Mouse (Mus musculus): Measurements from ENCODE around the gene Tbl3. TPM values are rescaled to one million over a fixed set of nuclear protein-coding genes. Genes with fewer than 3 reads are reported as not detected.

Tbl3 gene
- polyA plus RNA-seq, 1 experiment from 2014 or later: 85.5 TPM

- Histone ChIP-seq H3K4me3 (replicated peaks; ENCODE audit: low read length) (no peak overlapping the region), H3K4me2 (ENCODE audit: low read length) (no peak overlapping the region; the same call in 1 of the 2 replicates), H3K36me3 (ENCODE audit: control insufficient read depth, insufficient read depth) (no peaks in the 10 kb centered on the region), H3K4me1 (replicated peaks; ENCODE audit: control insufficient read depth, insufficient read depth, low read length) (peaks cover 16% of the 10 kb centered on the region), H3K27me3 (replicated peaks; ENCODE audit: control insufficient read depth, insufficient read depth, low read length) (no peaks in the 10 kb centered on the region), H3K9ac (replicated peaks; ENCODE audit: low read depth, low read length) (no peak overlapping the region; the same call in 1 of the 2 replicates), H3K9me3 (ENCODE audit: control insufficient read depth, low read length) (no peaks in the 10 kb centered on the region), H3K27ac (ENCODE audit: low read length) (no peak overlapping the region)
- 75% methylated on average over 4 of the region's 4 CpGs for WGBS
- no peak for ATAC-seq
Observed at GRCm38 (mm10) chr17:24650766-24651165, 56.7 kb downstream of the Tbl3 start.

- Histone ChIP-seq H3K36me3 (ENCODE audit: control insufficient read depth, insufficient read depth) (no peaks in the 10 kb centered on the region), H3K27me3 (replicated peaks; ENCODE audit: control insufficient read depth, insufficient read depth, low read length) (no peaks in the 10 kb centered on the region), H3K4me1 (replicated peaks; ENCODE audit: control insufficient read depth, insufficient read depth, low read length) (peaks cover 16% of the 10 kb centered on the region), H3K9ac (replicated peaks; ENCODE audit: low read depth, low read length) (peak within 1 kb of the TSS; percentile 84), H3K4me3 (replicated peaks; ENCODE audit: low read length) (peak within 1 kb of the TSS; percentile 71), H3K9me3 (ENCODE audit: control insufficient read depth, low read length) (no peaks in the 10 kb centered on the region), H3K27ac (ENCODE audit: low read length) (no peak within 1 kb of the TSS), H3K4me2 (ENCODE audit: low read length) (peak within 1 kb of the TSS; percentile 100)
- ATAC-seq: peak; percentile 75
- 2% methylated on average over 29 of the region's 41 CpGs for WGBS
Observed at GRCm38 (mm10) chr17:24650070-24650616, 57.3 kb downstream of the Tbl3 start, which contains the start of gene Slc9a3r2. Gene Slc9a3r2, minus strand, starts transcription at chr17:24650327.

- peak overlapping the region; percentile 71 for H3K4me3 ChIP-seq (replicated peaks; ENCODE audit: low read length)
- H3K9ac ChIP-seq (replicated peaks; ENCODE audit: low read depth, low read length): peak overlapping the region; percentile 84
- no peak overlapping the region for H3K27ac ChIP-seq (ENCODE audit: low read length)
- H3K36me3 ChIP-seq (ENCODE audit: control insufficient read depth, insufficient read depth): no peaks in the 10 kb centered on the region
- peak overlapping the region; percentile 100 for H3K4me2 ChIP-seq (ENCODE audit: low read length)
- 1% methylated on average over 35 of the region's 35 CpGs for WGBS
- peak; percentile 39 for ATAC-seq
- no peaks in the 10 kb centered on the region for H3K9me3 ChIP-seq (ENCODE audit: control insufficient read depth, low read length)
- H3K4me1 ChIP-seq (replicated peaks; ENCODE audit: control insufficient read depth, insufficient read depth, low read length): peaks cover 16% of the 10 kb centered on the region
- no peaks in the 10 kb centered on the region for H3K27me3 ChIP-seq (replicated peaks; ENCODE audit: control insufficient read depth, insufficient read depth, low read length)
Observed at GRCm38 (mm10) chr17:24649581-24650069, 57.8 kb downstream of the Tbl3 start.

GRCm38 (mm10) chr17:24648731-24649377, 58.6 kb downstream of the Tbl3 start:
- peak overlapping the region; percentile 100 for H3K4me2 ChIP-seq (ENCODE audit: low read length)
- H3K27ac ChIP-seq (ENCODE audit: low read length): no peak overlapping the region
- peak overlapping the region; percentile 84 for H3K9ac ChIP-seq (replicated peaks; ENCODE audit: low read depth, low read length)
- no peak for ATAC-seq
- no peaks in the 10 kb centered on the region for H3K36me3 ChIP-seq (ENCODE audit: control insufficient read depth, insufficient read depth)
- 78% methylated on average over 10 of the region's 10 CpGs for WGBS
- H3K4me3 ChIP-seq (replicated peaks; ENCODE audit: low read length): peak overlapping the region; percentile 71
- H3K27me3 ChIP-seq (replicated peaks; ENCODE audit: control insufficient read depth, insufficient read depth, low read length): no peaks in the 10 kb centered on the region
- peaks cover 14% of the 10 kb centered on the region for H3K4me1 ChIP-seq (replicated peaks; ENCODE audit: control insufficient read depth, insufficient read depth, low read length)
- H3K9me3 ChIP-seq (ENCODE audit: control insufficient read depth, low read length): no peaks in the 10 kb centered on the region

Other genes with a start within 250 kb of the Tbl3 start
- gene E4f1, start 237.3 kb downstream of the Tbl3 start, polyA plus RNA-seq (2015; fragmentation: Nextera tagmentation; extraction: Ambion mirVana): 37.9 and 54.0 TPM in 2 replicates
- gene Pgp, start 237.3 kb downstream of the Tbl3 start, polyA plus RNA-seq (2015; fragmentation: Nextera tagmentation; extraction: Ambion mirVana): 50.5 and 54.0 TPM in 2 replicates
- 0.39 and 0.92 TPM in 2 replicates for gene Bricd5, start 233.8 kb downstream of the Tbl3 start, polyA plus RNA-seq (2015; fragmentation: Nextera tagmentation; extraction: Ambion mirVana)
- gene Mlst8, start 228.6 kb downstream of the Tbl3 start, polyA plus RNA-seq (2015; fragmentation: Nextera tagmentation; extraction: Ambion mirVana): 38.9 and 42.4 TPM in 2 replicates
- 18.8 and 30.4 TPM in 2 replicates for gene Caskin1, start 219.1 kb downstream of the Tbl3 start, polyA plus RNA-seq (2015; fragmentation: Nextera tagmentation; extraction: Ambion mirVana)
- gene Traf7, start 179.7 kb downstream of the Tbl3 start, polyA plus RNA-seq (2015; fragmentation: Nextera tagmentation; extraction: Ambion mirVana): 108 and 121 TPM in 2 replicates
- gene Rab26, start 173.4 kb downstream of the Tbl3 start, polyA plus RNA-seq (2015; fragmentation: Nextera tagmentation; extraction: Ambion mirVana): 6.8 and 10.9 TPM in 2 replicates
- gene Pkd1, start 157.8 kb downstream of the Tbl3 start, polyA plus RNA-seq (2015; fragmentation: Nextera tagmentation; extraction: Ambion mirVana): 18.3 and 27.6 TPM in 2 replicates
- 80.4 and 86.8 TPM in 2 replicates for gene Tsc2, start 75.0 kb downstream of the Tbl3 start, polyA plus RNA-seq (2015; fragmentation: Nextera tagmentation; extraction: Ambion mirVana)
- 13.4 and 14.4 TPM in 2 replicates for gene Nthl1, start 75.0 kb downstream of the Tbl3 start, polyA plus RNA-seq (2015; fragmentation: Nextera tagmentation; extraction: Ambion mirVana)
- gene Slc9a3r2, start 57.3 kb downstream of the Tbl3 start, polyA plus RNA-seq (2015; fragmentation: Nextera tagmentation; extraction: Ambion mirVana): 28.1 and 31.2 TPM in 2 replicates
- not detected in 2 replicates for gene Npw, start 49.2 kb downstream of the Tbl3 start, polyA plus RNA-seq (2015; fragmentation: Nextera tagmentation; extraction: Ambion mirVana)
- gene Zfp598, start 38.0 kb downstream of the Tbl3 start, polyA plus RNA-seq (2015; fragmentation: Nextera tagmentation; extraction: Ambion mirVana): 17.9 and 22.0 TPM in 2 replicates
- 143 and 193 TPM in 2 replicates for gene Syngr3, start 17.7 kb downstream of the Tbl3 start, polyA plus RNA-seq (2015; fragmentation: Nextera tagmentation; extraction: Ambion mirVana)
- gene Gfer, start 11.5 kb downstream of the Tbl3 start, polyA plus RNA-seq (2015; fragmentation: Nextera tagmentation; extraction: Ambion mirVana): 35.0 and 35.4 TPM in 2 replicates
- gene Noxo1, start 11.4 kb downstream of the Tbl3 start, polyA plus RNA-seq (2015; fragmentation: Nextera tagmentation; extraction: Ambion mirVana): 2.0 and 2.7 TPM in 2 replicates
- not detected in 2 replicates for gene Rnf151, start 10.4 kb upstream of the Tbl3 start, polyA plus RNA-seq (2015; fragmentation: Nextera tagmentation; extraction: Ambion mirVana)
- 787 and 797 TPM in 2 replicates for gene Rps2, start 10.5 kb upstream of the Tbl3 start, polyA plus RNA-seq (2015; fragmentation: Nextera tagmentation; extraction: Ambion mirVana)
- gene Ndufb10, start 16.8 kb upstream of the Tbl3 start, polyA plus RNA-seq (2015; fragmentation: Nextera tagmentation; extraction: Ambion mirVana): 220 and 233 TPM in 2 replicates
- not detected in 2 replicates for gene Rpl3l, start 20.2 kb upstream of the Tbl3 start, polyA plus RNA-seq (2015; fragmentation: Nextera tagmentation; extraction: Ambion mirVana)
- gene Msrb1, start 29.0 kb upstream of the Tbl3 start, polyA plus RNA-seq (2015; fragmentation: Nextera tagmentation; extraction: Ambion mirVana): 20.0 and 21.1 TPM in 2 replicates
- gene Hs3st6, start 45.3 kb upstream of the Tbl3 start, polyA plus RNA-seq (2015; fragmentation: Nextera tagmentation; extraction: Ambion mirVana): 0.32 TPM in 1 of 2 replicates, not detected in the other
- gene Meiob, start 96.6 kb upstream of the Tbl3 start, polyA plus RNA-seq (2015; fragmentation: Nextera tagmentation; extraction: Ambion mirVana): not detected in 2 replicates
- 40.2 and 50.1 TPM in 2 replicates for gene Hagh, start 132.5 kb upstream of the Tbl3 start, polyA plus RNA-seq (2015; fragmentation: Nextera tagmentation; extraction: Ambion mirVana)
- gene Fahd1, start 142.7 kb upstream of the Tbl3 start, polyA plus RNA-seq (2015; fragmentation: Nextera tagmentation; extraction: Ambion mirVana): 14.4 and 17.8 TPM in 2 replicates
- gene Igfals, start 158.3 kb upstream of the Tbl3 start, polyA plus RNA-seq (2015; fragmentation: Nextera tagmentation; extraction: Ambion mirVana): 0.19 TPM in 1 of 2 replicates, not detected in the other
- gene Nubp2, start 178.7 kb upstream of the Tbl3 start, polyA plus RNA-seq (2015; fragmentation: Nextera tagmentation; extraction: Ambion mirVana): 66.8 and 71.1 TPM in 2 replicates
- gene Spsb3, start 179.0 kb upstream of the Tbl3 start, polyA plus RNA-seq (2015; fragmentation: Nextera tagmentation; extraction: Ambion mirVana): 82.1 and 86.8 TPM in 2 replicates
- 32.4 and 35.7 TPM in 2 replicates for gene Eme2, start 187.4 kb upstream of the Tbl3 start, polyA plus RNA-seq (2015; fragmentation: Nextera tagmentation; extraction: Ambion mirVana)
- gene Mrps34, start 187.5 kb upstream of the Tbl3 start, polyA plus RNA-seq (2015; fragmentation: Nextera tagmentation; extraction: Ambion mirVana): 72.3 and 79.8 TPM in 2 replicates
- 63.4 and 76.1 TPM in 2 replicates for gene Nme3, start 188.8 kb upstream of the Tbl3 start, polyA plus RNA-seq (2015; fragmentation: Nextera tagmentation; extraction: Ambion mirVana)
- 100 and 114 TPM in 2 replicates for gene Mapk8ip3, start 229.3 kb upstream of the Tbl3 start, polyA plus RNA-seq (2015; fragmentation: Nextera tagmentation; extraction: Ambion mirVana)

Measured in forebrain, embryonic 16.5 days (tissue).